Mouse (Mus musculus) left cerebral cortex, postnatal 10 days (tissue): Measurements from ENCODE around the gene Mrgprf. TPM values are rescaled to one million over a fixed set of nuclear protein-coding genes. Genes with fewer than 3 reads are reported as not detected.
A peak's percentile ranks its signal among the peaks of the same experiment; 100 is the strongest.

Source experiments
- DNase-seq, 2 experiments: peaks; one replicate each; pipeline ENCODE4 v3.0.0; 2021 to 2022; ENCODE audit warnings: low spot score in 2 of 2, mixed read lengths in 1 of 2; ENCODE audit errors: extremely low spot score in 1 of 2
- intact Hi-C: fragments of 180-260 bp; cut with DNase I; formaldehyde crosslinking; loops from one replicate; pipeline ENCODE4 v1.15.1; 2025
- total RNA-seq, 2 experiments: library from RNA; stranded (reverse); gene quantifications; 2 replicates each; pipeline ENCODE4 v1.2.3; 2021

The Mrgprf gene
- total RNA-seq, 2 experiments from 2014 or later = 1.6 to 2.1 TPM

GRCm38 (mm10) chr7:145330641-145331040 lies 30.0 kb downstream of the Mrgprf start:
- DNase-seq = no peak
- intact Hi-C loops = no loop called here

GRCm38 (mm10) chr7:145332376-145333041 lies 31.9 kb downstream of the Mrgprf start:
- intact Hi-C loops = no loop called here
- no peak for DNase-seq

- intact Hi-C loops = no loop called here
- DNase-seq = no peak
Measured at GRCm38 (mm10) chr7:145333936-145334335, 33.3 kb downstream of the Mrgprf start.

GRCm38 (mm10) chr7:145334428-145335027 lies 33.9 kb downstream of the Mrgprf start:
- peak in 1 of 2 experiments; percentile 59 for DNase-seq
- intact Hi-C loops = no loop called here

- DNase-seq = no peak
- intact Hi-C loops = no loop called here
Measured at GRCm38 (mm10) chr7:145335199-145335598, 34.6 kb downstream of the Mrgprf start.

- intact Hi-C loops = no loop called here
- DNase-seq = no peak
Measured at GRCm38 (mm10) chr7:145335616-145336332, 35.1 kb downstream of the Mrgprf start.

- DNase-seq = no peak
- intact Hi-C loops = no loop called here
Measured at GRCm38 (mm10) chr7:145337889-145338288, 37.3 kb downstream of the Mrgprf start.

- no peak for DNase-seq
- intact Hi-C loops = no loop called here
Measured at GRCm38 (mm10) chr7:145340248-145340904, 39.7 kb downstream of the Mrgprf start.

Other genes starting within 250 kb of the Mrgprf start
- gene 1810010D01Rik, start 92.7 kb upstream of the Mrgprf start, total RNA-seq = under 1 TPM in 1 of 2 experiments, not detected in 1; 0.73 TPM
- 1 to 10 TPM; 4.1 to 4.5 TPM for gene Tpcn2, start 16.8 kb upstream of the Mrgprf start, total RNA-seq
- not detected for gene Mrgprd, start 14.0 kb downstream of the Mrgprf start, total RNA-seq